Mouse (Mus musculus): ENCODE results near the gene Prkci. TPM values are rescaled to one million over a fixed set of nuclear protein-coding genes. Genes with fewer than 3 reads are reported as not detected.
A peak's percentile ranks its signal among the peaks of the same experiment; 100 is the strongest.

The Prkci gene
- polyA plus RNA-seq, 1 experiment from 2014 or later, result 38.8 TPM

DNA sequence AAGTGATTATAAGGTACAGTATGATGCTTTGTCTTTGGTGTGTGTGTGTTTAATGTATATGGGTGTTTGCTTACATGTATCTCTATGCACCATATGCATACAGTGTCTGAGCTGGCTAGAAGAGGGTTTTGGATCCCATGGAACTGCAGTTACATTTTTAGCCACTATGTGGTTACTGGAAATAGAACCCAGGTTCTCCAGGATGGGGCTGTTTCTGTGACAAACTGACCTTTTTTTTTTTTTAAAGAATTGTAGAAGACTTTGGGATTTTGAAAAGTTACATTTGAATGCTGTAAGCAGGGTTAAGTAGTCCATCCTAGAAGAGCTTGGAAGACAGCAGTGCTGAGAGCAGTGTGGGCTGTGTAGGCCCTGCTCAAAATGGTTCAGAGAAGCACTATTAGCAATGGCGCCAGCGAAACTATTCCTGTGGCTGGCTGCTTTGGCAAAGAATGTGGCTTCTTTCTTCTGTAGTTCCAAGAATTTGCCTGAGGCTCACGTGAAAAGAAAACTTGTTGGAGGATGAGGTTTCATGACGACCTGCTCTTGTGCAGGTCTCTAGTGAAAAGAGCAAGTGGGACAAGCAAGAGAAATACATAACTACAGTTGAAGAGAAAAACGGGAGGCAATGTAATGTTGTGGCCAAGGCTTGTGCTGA lies 24.4 kb downstream of the Prkci start:
- ATAC-seq (ENCODE audit: low read depth), result no peak
- 70% methylated on average over 5 of the region's 5 CpGs for WGBS
- no peaks in the 10 kb centered on the region for H3K9me3 ChIP-seq (ENCODE audit: control insufficient read depth, low read length)
- no peaks in the 10 kb centered on the region for H3K27me3 ChIP-seq (replicated peaks; ENCODE audit: control insufficient read depth, insufficient read depth, low read length)
- no peak overlapping the region for H3K4me2 ChIP-seq (ENCODE audit: low read depth, low read length)
- peaks cover 22% of the 10 kb centered on the region; the same call in 1 of the 2 replicates for H3K36me3 ChIP-seq (ENCODE audit: control insufficient read depth, insufficient read depth, low read length)
- DNase-seq (ENCODE audit: low spot score), result no peak
- peaks cover 42% of the 10 kb centered on the region for H3K4me1 ChIP-seq (ENCODE audit: control insufficient read depth, insufficient read depth, low read length)
- H3K4me3 ChIP-seq (ENCODE audit: low read depth, low read length), result no peak overlapping the region
- H3K9ac ChIP-seq (ENCODE audit: low read depth, low read length), result no peak overlapping the region
- H3K27ac ChIP-seq (replicated peaks; ENCODE audit: low read depth, low read length), result no peak overlapping the region

- DNase-seq (ENCODE audit: low spot score), result no peak
- Histone ChIP-seq H3K27me3 (replicated peaks; ENCODE audit: control insufficient read depth, insufficient read depth, low read length) (no peaks in the 10 kb centered on the region), H3K9me3 (ENCODE audit: control insufficient read depth, low read length) (no peaks in the 10 kb centered on the region), H3K4me2 (ENCODE audit: low read depth, low read length) (no peak overlapping the region), H3K4me1 (ENCODE audit: control insufficient read depth, insufficient read depth, low read length) (peaks cover 36% of the 10 kb centered on the region), H3K4me3 (ENCODE audit: low read depth, low read length) (no peak overlapping the region), H3K9ac (ENCODE audit: low read depth, low read length) (no peak overlapping the region), H3K36me3 (ENCODE audit: control insufficient read depth, insufficient read depth, low read length) (peaks cover 22% of the 10 kb centered on the region; the same call in 1 of the 2 replicates), H3K27ac (replicated peaks; ENCODE audit: low read depth, low read length) (no peak overlapping the region)
- WGBS, result 82% methylated on average over 4 of the region's 4 CpGs
- ATAC-seq (ENCODE audit: low read depth), result no peak
Measured at GRCm38 (mm10) chr3:31020656-31021055, 25.1 kb downstream of the Prkci start.

DNA sequence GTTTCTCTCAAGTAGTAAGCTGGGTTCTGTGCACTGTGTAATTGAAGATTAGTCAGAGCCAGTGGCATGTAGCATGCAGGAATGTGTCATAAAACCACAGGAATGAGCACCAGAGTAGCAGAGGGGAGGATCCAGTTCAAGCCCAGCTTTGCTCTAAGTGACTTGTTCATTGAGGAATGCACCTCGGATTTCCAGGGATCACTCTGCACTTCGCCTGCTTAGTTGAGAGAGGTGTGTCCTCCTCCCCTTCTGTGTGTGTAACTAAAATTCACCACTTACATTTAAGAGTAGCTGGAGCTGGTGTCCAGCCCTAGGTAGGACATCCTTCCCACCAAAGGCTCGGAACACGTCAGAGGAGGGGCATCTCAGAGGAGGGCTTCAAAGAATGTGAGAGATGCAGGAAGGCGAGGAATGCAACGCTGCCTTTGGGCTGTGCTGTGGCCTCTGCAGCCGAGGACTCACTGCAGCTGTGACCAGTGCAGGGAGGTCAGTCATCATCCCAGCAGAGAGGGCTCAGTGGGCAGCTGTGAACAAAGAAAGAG lies 27.4 kb downstream of the Prkci start:
- Histone ChIP-seq H3K9ac (ENCODE audit: low read depth, low read length) (0 out of 2 replicates have a peak overlapping the region, but pooled peaks have one; percentile 34), H3K4me3 (ENCODE audit: low read depth, low read length) (no peak overlapping the region), H3K27ac (replicated peaks; ENCODE audit: low read depth, low read length) (peak overlapping the region; percentile 77), H3K27me3 (replicated peaks; ENCODE audit: control insufficient read depth, insufficient read depth, low read length) (no peaks in the 10 kb centered on the region), H3K4me2 (ENCODE audit: low read depth, low read length) (peak overlapping the region; percentile 29; the same call in 1 of the 2 replicates), H3K4me1 (ENCODE audit: control insufficient read depth, insufficient read depth, low read length) (peaks cover 17% of the 10 kb centered on the region), H3K9me3 (ENCODE audit: control insufficient read depth, low read length) (no peaks in the 10 kb centered on the region), H3K36me3 (ENCODE audit: control insufficient read depth, insufficient read depth, low read length) (peaks cover 28% of the 10 kb centered on the region; the same call in 1 of the 2 replicates)
- DNase-seq (ENCODE audit: low spot score) (peak; percentile 94), ATAC-seq (ENCODE audit: low read depth) (peak; percentile 96)
- 6% methylated on average over 7 of the region's 7 CpGs for WGBS

GRCm38 (mm10) chr3:31027718-31028117 lies 32.2 kb downstream of the Prkci start:
- H3K4me2 ChIP-seq (ENCODE audit: low read depth, low read length), result no peak overlapping the region
- no peaks in the 10 kb centered on the region for H3K27me3 ChIP-seq (replicated peaks; ENCODE audit: control insufficient read depth, insufficient read depth, low read length)
- no peaks in the 10 kb centered on the region for H3K9me3 ChIP-seq (ENCODE audit: control insufficient read depth, low read length)
- H3K27ac ChIP-seq (replicated peaks; ENCODE audit: low read depth, low read length), result no peak overlapping the region
- no peak overlapping the region for H3K4me3 ChIP-seq (ENCODE audit: low read depth, low read length)
- H3K4me1 ChIP-seq (ENCODE audit: control insufficient read depth, insufficient read depth, low read length), result peaks cover 9% of the 10 kb centered on the region
- WGBS, result 88% methylated on average over 8 of the region's 8 CpGs
- no peak for ATAC-seq (ENCODE audit: low read depth)
- no peak for DNase-seq (ENCODE audit: low spot score)
- H3K9ac ChIP-seq (ENCODE audit: low read depth, low read length), result no peak overlapping the region
- peaks cover 29% of the 10 kb centered on the region for H3K36me3 ChIP-seq (ENCODE audit: control insufficient read depth, insufficient read depth, low read length)

DNA sequence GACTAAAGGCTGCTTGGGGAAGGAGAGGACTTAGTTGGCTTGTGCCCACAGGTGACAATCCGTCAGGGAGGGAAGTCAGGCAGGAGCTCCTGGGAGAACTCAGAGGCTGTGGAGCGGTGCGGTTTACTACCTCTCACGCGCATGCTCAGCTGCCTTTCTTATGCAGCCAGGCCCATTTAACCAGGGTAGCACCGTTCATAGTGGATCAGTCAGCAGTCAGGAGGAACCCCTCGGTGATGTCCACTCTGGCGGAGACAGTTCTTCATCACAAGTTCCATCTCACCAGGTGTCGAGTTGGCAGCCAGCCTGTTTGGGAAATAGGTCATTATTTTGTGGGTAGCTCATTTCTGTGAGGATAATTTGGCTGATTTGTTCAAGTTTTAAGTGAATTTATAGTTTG lies 36.1 kb downstream of the Prkci start:
- H3K4me2 ChIP-seq (ENCODE audit: low read depth, low read length), result no peak overlapping the region
- no peaks in the 10 kb centered on the region for H3K27me3 ChIP-seq (replicated peaks; ENCODE audit: control insufficient read depth, insufficient read depth, low read length)
- no peaks in the 10 kb centered on the region for H3K4me1 ChIP-seq (ENCODE audit: control insufficient read depth, insufficient read depth, low read length)
- 95% methylated on average over 9 of the region's 9 CpGs for WGBS
- H3K4me3 ChIP-seq (ENCODE audit: low read depth, low read length), result no peak overlapping the region
- ATAC-seq (ENCODE audit: low read depth) (no peak), DNase-seq (ENCODE audit: low spot score) (no peak)
- H3K36me3 ChIP-seq (ENCODE audit: control insufficient read depth, insufficient read depth, low read length), result peaks cover 36% of the 10 kb centered on the region
- H3K9me3 ChIP-seq (ENCODE audit: control insufficient read depth, low read length), result no peaks in the 10 kb centered on the region
- H3K27ac ChIP-seq (replicated peaks; ENCODE audit: low read depth, low read length), result no peak overlapping the region
- no peak overlapping the region for H3K9ac ChIP-seq (ENCODE audit: low read depth, low read length)

DNA sequence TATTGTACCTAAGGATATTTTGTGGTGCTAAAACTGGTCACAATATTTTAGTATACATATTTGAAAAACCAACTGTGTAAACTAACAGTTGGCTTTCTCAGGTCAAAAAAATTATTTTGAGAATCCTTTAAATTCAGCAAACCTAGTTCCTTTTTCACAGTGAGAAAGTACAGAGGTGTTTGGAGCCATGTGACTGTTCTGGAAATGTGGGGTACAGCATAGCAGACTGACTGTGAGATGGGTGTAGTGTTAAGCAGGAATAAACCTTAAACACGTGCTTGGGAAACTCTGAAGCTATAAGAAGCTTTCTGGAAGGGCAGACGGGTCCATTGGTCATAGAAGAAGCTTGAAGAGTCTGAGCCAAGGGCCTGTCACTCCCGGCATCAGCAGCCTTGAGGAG lies 38.1 kb downstream of the Prkci start:
- H3K9me3 ChIP-seq (ENCODE audit: control insufficient read depth, low read length), result no peaks in the 10 kb centered on the region
- no peak overlapping the region for H3K27ac ChIP-seq (replicated peaks; ENCODE audit: low read depth, low read length)
- H3K9ac ChIP-seq (ENCODE audit: low read depth, low read length), result no peak overlapping the region
- peaks cover 48% of the 10 kb centered on the region for H3K36me3 ChIP-seq (ENCODE audit: control insufficient read depth, insufficient read depth, low read length)
- ATAC-seq (ENCODE audit: low read depth), result no peak
- H3K4me3 ChIP-seq (ENCODE audit: low read depth, low read length), result no peak overlapping the region
- DNase-seq (ENCODE audit: low spot score), result no peak
- no peaks in the 10 kb centered on the region for H3K4me1 ChIP-seq (ENCODE audit: control insufficient read depth, insufficient read depth, low read length)
- 82% methylated on average over 3 of the region's 3 CpGs for WGBS
- no peaks in the 10 kb centered on the region for H3K27me3 ChIP-seq (replicated peaks; ENCODE audit: control insufficient read depth, insufficient read depth, low read length)
- H3K4me2 ChIP-seq (ENCODE audit: low read depth, low read length), result no peak overlapping the region

DNA sequence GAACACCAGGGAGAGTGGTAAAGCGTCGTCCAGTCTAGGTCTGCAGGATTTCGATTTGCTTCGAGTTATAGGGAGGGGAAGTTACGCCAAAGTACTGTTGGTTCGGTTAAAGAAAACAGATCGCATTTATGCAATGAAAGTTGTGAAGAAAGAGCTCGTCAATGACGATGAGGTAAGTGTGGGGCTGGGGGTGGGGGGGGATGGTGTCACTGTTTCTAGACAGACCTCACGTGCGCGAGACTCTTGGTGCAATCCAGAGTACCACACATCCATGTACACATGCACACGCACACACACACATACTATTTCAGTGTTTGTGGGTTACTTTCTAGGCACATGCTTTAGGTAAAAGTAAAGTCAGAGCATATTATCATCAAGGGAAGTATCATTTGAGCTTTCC lies 42.3 kb downstream of the Prkci start:
- Histone ChIP-seq H3K9ac (ENCODE audit: low read depth, low read length) (no peak overlapping the region), H3K36me3 (ENCODE audit: control insufficient read depth, insufficient read depth, low read length) (peaks cover 53% of the 10 kb centered on the region), H3K27ac (replicated peaks; ENCODE audit: low read depth, low read length) (no peak overlapping the region), H3K4me2 (ENCODE audit: low read depth, low read length) (no peak overlapping the region), H3K4me3 (ENCODE audit: low read depth, low read length) (no peak overlapping the region), H3K9me3 (ENCODE audit: control insufficient read depth, low read length) (no peaks in the 10 kb centered on the region), H3K4me1 (ENCODE audit: control insufficient read depth, insufficient read depth, low read length) (no peaks in the 10 kb centered on the region), H3K27me3 (replicated peaks; ENCODE audit: control insufficient read depth, insufficient read depth, low read length) (no peaks in the 10 kb centered on the region)
- DNase-seq (ENCODE audit: low spot score) (no peak), ATAC-seq (ENCODE audit: low read depth) (no peak)
- WGBS, result 94% methylated on average over 13 of the region's 13 CpGs

DNA sequence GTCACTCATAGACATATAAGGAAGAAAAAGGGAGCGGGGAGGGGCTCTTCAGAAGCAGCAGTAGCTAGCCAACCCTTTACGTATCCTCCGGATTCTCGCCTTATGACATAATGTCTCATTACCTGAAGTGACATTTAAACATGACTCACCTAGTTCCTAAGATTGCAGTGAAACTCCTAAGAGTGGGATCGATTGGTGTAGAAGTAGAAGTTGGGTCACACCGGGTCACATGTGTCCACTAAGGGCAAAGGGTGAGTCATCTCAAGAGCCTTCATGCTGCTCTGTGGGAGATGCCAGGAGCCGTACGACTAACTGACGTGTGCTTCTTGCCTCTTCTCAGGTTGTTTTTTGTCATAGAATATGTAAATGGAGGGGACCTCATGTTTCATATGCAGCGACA lies 43.1 kb downstream of the Prkci start:
- H3K4me3 ChIP-seq (ENCODE audit: low read depth, low read length), result no peak overlapping the region
- H3K9ac ChIP-seq (ENCODE audit: low read depth, low read length), result no peak overlapping the region
- WGBS, result 91% methylated on average over 10 of the region's 10 CpGs
- H3K4me2 ChIP-seq (ENCODE audit: low read depth, low read length), result no peak overlapping the region
- no peaks in the 10 kb centered on the region for H3K4me1 ChIP-seq (ENCODE audit: control insufficient read depth, insufficient read depth, low read length)
- no peak for ATAC-seq (ENCODE audit: low read depth)
- H3K36me3 ChIP-seq (ENCODE audit: control insufficient read depth, insufficient read depth, low read length), result peaks cover 53% of the 10 kb centered on the region
- H3K9me3 ChIP-seq (ENCODE audit: control insufficient read depth, low read length), result no peaks in the 10 kb centered on the region
- DNase-seq (ENCODE audit: low spot score), result no peak
- no peaks in the 10 kb centered on the region for H3K27me3 ChIP-seq (replicated peaks; ENCODE audit: control insufficient read depth, insufficient read depth, low read length)
- H3K27ac ChIP-seq (replicated peaks; ENCODE audit: low read depth, low read length), result no peak overlapping the region

- WGBS, result 79% methylated on average over 2 of the region's 2 CpGs
- Histone ChIP-seq H3K9ac (ENCODE audit: low read depth, low read length) (no peak overlapping the region), H3K27me3 (replicated peaks; ENCODE audit: control insufficient read depth, insufficient read depth, low read length) (no peaks in the 10 kb centered on the region), H3K4me3 (ENCODE audit: low read depth, low read length) (no peak overlapping the region), H3K27ac (replicated peaks; ENCODE audit: low read depth, low read length) (no peak overlapping the region), H3K36me3 (ENCODE audit: control insufficient read depth, insufficient read depth, low read length) (peaks cover 54% of the 10 kb centered on the region), H3K4me1 (ENCODE audit: control insufficient read depth, insufficient read depth, low read length) (no peaks in the 10 kb centered on the region), H3K4me2 (ENCODE audit: low read depth, low read length) (no peak overlapping the region), H3K9me3 (ENCODE audit: control insufficient read depth, low read length) (no peaks in the 10 kb centered on the region)
- ATAC-seq (ENCODE audit: low read depth), result no peak
- DNase-seq (ENCODE audit: low spot score), result no peak
Measured at GRCm38 (mm10) chr3:31042992-31043391, 47.4 kb downstream of the Prkci start.
